Mouse (Mus musculus) common myeloid progenitor, adult 5-6 weeks (primary cell): Measurements from ENCODE around the gene Pbx1. TPM values are rescaled to one million over a fixed set of nuclear protein-coding genes. Genes with fewer than 3 reads are reported as not detected.

Source experiments
- ATAC-seq: replicated peaks from 2 replicates; pipeline ENCODE4 v1.8.0; 2016; ENCODE audit warnings: low read depth, mild to moderate bottlenecking, moderate TSS enrichment, inconsistent platforms; ENCODE audit not compliant: poor library complexity, severe bottlenecking
- total RNA-seq: library from RNA; stranded (forward); fragments of 200-1000, 187-1606 nt; gene quantifications from 2 replicates; pipeline ENCODE4 v1.2.3, GENCODE M21; 2017

The Pbx1 gene
- total RNA-seq, 1 experiment from 2014 or later, result 45.1 TPM

DNA sequence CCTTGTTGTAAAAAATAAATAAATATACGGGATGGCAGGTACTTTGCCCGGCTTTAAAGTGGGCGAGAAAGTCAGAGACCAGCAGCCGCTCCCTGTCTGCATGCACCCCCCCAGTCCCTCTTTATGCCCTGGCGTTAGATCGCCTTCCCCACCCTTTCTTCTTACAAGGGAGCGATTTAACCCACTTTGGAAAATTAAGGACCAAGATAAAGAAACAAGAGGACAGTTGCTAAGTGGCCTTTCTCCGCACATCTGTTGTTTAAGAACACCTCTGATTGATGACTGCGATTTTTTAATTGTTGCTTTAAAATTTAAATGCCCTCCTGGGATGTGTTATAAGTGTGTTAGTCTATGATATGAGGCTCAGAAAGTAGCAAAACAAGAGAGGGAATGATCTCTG is 5.2 kb downstream of the Pbx1 start:
- no peak for ATAC-seq

DNA sequence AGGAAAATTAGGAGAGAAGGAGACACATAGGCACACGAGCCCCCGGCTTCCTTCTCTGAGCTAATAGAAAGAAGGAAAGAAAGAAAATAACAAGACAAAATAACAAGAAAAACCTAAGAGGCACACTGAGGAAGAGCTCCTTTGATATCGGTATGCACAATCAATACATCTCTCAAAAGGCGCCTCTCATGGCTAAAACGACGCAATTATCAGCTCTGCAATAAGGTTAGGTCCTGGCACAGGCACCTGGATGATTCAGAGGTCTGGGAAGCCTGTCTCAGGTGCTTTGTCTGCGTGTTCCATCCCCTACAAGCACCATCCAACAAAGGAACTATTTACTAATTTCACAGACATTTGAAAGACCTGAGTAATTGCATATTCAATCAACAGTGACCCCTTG is 5.8 kb downstream of the Pbx1 start:
- ATAC-seq, result no peak

DNA sequence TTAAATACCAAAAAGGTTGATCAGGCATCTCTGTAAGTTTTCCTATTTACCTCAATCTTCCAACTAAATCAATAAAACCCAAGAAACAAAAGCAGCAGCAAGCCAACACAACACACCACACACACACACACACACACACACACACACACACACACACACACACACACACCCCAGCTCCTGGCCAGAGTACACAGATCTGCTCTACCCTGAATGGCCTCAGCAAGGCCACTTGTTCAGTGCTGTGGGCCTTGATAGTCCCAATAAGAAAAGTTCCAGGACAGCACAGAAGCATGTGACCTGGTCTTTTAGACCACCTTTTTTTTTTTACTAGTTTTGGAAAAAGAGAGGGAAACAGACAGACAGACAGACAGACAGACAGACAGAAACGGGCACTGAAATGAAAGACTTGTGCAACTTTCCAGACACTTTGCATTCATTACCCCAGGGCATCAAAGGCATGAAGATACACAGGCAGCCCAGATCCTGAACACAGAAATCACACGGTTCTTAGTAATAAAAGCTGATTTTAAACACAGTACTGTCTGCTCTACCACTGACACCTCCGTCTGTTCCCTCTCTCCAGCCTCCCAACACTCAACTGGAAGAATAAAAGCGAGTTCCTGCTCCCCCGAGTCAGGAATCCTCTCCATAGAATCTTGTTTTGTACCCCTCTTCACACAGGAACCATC is 6.9 kb downstream of the Pbx1 start:
- ATAC-seq, result no peak

DNA sequence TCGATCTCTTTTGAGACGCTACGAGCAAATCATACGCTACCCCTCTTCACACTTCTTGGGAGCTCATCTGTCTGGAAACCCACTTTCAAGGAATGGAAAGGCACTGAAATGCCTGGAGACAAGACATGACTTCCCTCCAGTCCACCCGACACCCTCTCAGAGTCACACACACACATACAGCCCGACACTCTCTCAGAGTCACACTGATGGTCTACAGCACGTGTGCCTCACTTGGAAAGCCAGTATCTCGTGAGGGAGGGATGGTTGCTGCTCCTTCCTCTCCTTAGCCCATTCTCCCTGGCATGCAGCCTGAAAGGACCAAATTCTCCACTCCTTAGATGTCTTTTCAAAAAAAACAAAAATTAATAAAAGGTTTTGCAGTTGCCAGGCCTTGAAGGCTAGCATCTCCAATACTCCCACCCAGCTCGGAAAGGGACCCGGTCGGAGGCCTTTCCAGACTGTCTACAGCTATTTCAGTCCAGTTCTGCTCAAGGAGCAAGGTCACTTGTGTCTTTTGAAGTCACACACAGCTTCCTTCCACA is 8.6 kb downstream of the Pbx1 start:
- ATAC-seq, result no peak

DNA sequence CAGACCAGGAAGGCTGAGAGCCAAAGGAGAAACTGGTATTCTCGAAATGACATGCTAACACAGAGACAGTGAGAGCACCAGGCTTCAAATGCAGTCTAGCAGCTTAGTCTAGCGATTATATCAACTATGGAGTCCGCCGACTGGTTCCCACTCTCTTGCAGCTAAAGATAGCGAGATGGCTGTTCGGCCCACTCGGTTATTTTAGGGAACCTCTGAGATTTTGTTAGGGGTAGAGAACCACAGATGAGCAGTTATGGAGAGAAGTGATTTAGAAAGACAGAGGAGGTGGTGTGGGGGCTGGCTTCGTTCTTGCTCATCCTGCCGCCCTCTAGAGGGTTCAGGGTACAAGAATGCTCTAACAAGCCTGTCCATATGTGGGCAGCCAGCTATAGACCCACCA is 13.2 kb downstream of the Pbx1 start:
- no peak for ATAC-seq

DNA sequence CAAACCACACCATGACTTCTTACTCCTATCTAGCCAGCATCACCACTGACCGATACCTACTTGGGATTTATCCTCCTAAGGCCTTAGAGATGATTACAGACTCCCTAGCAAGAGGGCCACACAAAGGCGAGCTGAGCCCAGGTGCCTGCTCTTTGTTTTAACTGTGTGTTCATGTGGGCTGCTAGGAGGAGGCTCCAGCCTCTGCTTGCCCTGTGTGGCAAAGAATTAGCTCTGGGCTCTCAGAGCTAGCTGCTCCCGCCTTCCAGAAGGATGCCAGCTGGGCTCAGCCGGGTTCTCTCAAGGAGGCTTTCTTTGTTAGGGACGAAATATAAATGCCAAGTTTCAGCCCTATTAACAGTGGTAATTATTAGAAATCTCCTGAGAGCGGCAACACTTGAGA is 14.4 kb downstream of the Pbx1 start:
- ATAC-seq, result no peak

DNA sequence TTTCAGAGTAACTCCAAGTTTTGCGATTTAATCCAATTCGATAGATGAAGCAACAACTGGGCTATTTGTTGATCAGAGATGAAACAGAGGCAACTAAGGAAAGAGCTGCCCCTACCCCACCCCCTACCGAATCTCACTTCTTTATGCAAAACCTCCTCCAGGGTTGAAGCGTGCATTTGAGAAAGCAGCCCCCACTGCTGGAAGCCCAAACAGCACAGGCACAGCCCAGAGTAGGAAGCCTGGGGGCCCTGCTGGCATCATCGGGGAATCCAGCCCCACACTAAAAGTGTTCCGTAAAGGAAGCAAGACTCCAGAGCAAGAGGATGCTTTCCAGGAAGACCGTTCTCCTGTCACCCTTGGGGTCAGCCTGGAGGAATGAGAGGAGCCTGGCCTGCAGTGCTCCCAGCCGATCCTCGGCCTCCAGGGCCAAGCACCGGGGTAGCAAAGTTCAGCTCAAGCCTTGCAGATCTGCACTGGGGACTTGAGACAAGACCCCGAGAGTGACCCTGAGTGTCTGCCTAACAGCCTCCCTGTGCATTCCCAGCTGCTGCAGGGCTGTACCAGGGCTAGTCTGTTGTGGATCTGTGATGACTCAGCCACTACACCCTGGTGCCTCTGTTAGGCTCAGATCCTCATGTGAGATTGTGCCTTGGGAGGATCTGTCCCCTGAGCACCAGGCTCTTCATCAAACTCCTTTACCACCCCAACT is 15.2 kb downstream of the Pbx1 start:
- ATAC-seq, result peak; percentile 76

DNA sequence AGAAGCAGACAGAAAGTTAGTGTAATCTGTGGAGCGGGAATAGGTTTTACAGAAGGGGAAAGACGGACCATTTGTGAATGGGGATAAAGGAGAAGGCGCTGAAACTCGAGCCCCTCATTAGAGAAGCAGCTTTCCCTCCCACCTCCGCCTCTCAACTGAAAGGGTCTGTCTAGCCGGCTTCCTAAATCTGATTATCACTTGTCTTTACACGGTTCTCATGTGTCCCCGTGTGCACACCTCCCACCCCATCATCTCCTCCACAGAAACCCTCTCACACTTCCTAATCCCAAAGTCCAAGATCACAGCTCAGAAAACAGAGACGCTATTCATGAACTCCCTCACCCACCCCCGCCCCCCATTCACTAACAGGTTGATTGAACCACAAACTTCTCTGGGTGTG is 21.5 kb downstream of the Pbx1 start:
- no peak for ATAC-seq

DNA sequence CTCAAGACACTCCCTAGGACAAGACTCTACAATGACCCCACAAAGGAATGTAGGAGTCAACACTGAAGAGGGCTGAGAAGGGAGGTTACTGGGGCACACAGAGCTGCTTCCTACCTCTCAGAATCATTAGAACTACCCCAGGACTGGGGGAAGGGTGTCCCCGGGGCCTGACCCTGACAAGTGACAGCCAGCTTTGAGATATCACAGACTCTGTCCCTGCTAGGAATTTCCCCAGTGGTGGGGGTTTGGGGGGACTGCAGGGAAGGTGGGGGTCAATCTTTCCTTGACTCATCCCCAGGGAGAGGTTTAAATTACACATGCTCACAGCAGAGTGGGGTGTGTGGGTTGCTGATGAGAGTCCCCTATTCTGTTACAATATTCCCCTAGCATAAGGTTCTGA is 22.0 kb downstream of the Pbx1 start:
- ATAC-seq, result no peak

DNA sequence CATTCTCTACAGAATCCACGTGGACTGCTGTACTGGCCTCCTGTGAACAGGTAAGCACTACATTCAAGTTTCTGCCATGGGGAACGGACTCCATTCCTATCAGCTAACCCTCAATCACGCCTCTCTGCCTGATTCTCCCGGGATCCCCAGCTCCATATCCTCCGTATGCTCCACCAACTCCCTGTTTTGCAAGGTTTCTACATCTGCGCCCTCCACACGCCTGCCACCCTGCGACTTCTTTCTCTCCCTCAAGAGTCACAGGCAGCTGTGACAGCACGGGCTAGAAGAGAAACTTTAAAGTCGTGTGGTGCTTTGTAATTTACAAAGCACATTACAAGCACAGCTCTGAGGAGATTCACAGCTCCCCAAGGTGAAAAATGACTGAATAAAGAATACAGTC is 23.3 kb downstream of the Pbx1 start:
- no peak for ATAC-seq

DNA sequence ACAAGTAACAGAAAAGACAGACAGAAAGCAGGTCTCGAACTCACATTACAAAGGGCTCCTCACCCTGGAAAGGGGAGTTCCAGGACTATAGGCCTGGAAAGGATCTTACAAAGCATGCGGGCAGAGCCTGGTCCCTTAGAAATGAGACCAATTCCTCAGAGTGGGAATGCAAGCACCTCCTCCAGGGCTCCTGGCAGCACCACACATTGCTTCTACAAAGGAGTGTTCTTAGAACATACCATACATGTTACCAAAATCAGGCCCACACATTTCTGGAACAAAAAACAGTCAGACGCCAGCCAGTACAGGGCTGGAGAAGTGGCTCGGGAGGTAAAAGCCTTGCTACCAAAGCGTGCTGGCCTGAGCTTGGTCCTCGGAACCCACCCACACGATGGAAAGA is 24.1 kb downstream of the Pbx1 start:
- ATAC-seq, result no peak

DNA sequence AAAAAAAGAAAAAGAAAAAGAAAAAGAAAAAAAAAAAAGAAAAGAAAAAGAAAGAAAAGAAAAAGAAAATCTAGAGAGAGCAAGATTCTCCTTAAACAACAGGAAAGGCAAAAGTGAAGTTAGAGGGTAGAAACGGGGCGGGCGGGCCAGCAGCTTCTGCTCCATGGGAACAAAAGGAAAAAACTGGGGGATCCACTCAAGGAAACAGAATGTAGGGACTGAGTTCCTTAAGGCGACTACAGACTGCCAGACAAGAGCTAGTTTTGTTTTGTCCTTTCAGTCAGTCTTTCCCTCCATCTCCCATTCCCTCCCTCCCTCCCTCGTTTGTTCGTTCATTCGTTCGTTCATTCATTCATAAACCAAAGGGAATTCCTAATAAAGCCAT is 25.8 kb downstream of the Pbx1 start:
- ATAC-seq, result no peak

DNA sequence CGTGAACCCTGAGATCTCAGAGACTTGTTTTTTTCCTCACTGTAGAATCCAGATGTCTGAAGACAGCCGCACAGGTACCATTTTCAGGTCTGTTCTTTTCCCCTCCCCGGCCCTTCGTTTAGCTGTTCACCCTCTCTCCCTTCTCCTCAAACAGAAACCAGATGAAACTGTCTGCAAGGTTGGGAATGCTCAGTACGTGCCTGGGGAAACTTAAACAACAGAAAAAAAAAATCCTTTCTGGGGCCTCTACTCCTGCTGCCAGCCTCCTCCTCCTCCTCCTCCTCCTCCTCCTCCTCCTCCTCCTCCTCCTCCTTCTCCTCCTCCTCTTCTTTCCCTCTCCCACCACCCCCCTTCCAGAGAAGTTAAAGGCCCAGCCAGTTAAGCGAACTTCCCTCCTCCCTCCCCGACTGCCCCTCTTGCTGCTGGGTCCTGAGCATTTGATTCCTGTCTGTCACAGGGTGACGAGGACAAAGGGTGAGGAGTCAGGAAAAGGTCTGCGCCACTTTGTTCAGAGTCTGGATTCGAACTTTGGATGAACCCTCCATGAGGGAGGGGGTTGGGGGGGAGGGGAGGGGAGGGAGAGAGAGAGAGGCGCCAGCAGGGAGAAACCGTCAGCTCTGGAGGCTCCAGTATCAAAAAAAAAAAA is 26.3 kb downstream of the Pbx1 start:
- ATAC-seq, result no peak

DNA sequence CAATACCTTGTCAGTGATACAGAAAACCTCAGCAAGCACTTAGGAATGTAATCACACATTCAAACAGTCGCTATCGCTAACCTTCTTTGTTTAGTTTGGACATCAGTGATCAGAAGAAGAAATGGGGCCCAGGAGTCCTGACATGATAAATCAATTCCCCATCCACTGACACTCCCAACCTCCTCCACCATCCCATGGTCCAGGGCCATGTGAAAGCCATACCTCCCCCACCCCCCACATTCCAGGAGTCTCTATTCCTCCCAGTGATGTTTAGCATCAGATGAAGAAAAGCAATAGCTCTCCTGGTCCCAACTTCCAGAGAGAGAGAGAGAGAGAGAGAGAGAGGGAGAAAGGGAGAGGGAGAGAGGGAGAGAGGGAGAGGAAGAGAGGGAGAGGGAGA is 28.5 kb downstream of the Pbx1 start:
- no peak for ATAC-seq

DNA sequence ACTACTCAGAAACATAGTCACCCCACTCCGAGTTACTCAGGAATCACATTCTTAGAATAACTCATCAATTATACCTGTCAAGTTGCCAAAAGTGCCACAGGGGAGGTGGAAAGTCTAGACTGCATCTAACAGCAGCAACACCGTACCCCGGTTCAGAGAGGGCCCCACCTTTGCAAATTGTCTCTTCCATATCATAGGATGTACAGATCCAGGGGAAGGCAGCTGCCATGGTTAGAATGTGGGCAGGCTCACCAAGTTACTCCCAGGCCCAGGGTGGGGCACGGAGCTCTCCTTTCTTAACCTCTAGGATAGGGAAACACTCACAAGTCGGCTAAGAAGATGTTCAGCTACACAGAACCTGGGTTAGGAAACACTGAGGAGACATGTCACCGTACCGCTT is 29.4 kb downstream of the Pbx1 start:
- ATAC-seq, result no peak

DNA sequence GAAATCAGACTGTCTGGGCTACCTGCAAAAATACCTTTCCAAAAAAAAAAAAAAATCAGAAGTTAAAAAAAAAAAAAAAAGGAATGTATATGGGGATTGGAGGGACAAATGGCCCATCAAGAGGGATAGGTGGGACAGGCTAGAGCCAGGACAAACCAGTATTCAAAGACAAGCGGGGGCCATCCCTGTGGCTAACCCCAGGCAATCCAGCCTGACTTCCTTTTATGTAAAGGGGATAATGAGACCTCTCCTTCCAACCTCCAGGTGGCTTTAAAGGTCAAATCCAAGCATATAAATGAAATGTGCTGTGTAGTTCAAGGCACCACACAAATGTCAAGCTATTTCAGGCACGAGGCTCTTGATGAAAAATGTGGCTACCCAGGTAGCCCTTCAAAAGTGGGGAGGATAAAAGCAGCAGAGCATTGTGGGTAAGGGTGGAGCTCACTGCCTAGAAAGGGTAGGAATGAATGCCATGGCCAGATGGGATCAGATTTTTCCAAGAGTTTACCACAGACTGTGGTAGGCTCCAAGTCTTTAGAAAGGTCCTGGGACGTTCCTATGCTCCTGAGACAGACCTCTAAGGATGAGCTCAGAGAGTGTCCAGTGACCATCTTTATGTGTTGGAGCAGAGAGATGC is 36.4 kb downstream of the Pbx1 start:
- ATAC-seq, result no peak

DNA sequence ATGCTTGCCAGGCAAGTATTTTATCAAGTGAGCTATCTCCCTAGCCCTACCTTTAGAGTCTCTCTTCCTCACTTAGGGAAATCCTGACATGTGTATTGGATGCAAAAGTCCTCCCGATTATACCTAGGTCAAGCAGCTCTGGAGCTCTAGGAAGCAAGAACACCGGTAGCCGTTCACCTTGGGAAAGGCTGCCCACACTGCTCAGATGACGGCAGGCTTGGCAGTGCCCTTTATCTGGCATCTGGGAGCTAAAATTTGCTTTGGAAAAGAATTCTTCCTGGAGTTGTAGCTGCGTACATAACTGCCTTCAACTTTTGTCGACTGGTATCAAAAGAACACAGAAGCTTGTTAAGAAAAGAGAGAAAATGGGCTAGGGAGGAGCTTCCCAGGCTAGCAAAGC is 37.5 kb downstream of the Pbx1 start:
- no peak for ATAC-seq

DNA sequence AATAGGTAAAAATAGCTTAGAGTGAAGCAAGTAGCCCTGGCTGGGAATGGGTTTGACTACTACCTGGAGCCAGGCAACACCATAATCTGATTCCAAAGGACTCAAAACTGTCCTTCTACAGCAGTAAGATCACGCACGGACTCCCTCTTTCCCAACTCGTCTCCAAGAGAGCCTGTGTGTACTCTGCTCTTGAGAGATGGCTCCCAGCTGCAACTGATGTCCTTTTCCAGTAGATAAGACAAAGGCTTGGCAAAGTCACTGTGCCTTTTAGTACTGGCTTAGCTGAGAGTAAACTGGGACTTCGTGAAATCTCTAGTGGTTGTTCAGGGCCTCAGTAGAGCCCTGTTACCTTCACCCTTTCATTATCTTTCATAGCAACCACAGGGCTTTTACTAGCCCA is 38.6 kb downstream of the Pbx1 start:
- ATAC-seq, result no peak

DNA sequence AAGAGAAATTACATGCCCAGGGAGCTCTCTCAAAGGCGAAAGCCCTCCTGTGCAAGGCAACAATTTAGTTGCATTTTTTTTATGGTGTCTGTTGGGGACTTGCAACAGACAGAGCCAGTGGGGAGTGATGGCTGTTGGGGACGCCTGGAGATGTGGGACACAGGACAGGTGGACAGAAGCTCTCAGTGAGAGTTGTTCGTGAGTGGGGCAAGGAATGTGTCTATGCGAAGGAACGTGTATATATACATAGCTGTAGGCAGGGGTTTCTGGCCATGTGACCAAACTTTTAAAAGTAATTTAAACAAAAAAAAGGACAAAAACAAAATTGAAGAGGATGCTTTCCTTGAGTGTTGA is 39.6 kb downstream of the Pbx1 start:
- ATAC-seq, result no peak

DNA sequence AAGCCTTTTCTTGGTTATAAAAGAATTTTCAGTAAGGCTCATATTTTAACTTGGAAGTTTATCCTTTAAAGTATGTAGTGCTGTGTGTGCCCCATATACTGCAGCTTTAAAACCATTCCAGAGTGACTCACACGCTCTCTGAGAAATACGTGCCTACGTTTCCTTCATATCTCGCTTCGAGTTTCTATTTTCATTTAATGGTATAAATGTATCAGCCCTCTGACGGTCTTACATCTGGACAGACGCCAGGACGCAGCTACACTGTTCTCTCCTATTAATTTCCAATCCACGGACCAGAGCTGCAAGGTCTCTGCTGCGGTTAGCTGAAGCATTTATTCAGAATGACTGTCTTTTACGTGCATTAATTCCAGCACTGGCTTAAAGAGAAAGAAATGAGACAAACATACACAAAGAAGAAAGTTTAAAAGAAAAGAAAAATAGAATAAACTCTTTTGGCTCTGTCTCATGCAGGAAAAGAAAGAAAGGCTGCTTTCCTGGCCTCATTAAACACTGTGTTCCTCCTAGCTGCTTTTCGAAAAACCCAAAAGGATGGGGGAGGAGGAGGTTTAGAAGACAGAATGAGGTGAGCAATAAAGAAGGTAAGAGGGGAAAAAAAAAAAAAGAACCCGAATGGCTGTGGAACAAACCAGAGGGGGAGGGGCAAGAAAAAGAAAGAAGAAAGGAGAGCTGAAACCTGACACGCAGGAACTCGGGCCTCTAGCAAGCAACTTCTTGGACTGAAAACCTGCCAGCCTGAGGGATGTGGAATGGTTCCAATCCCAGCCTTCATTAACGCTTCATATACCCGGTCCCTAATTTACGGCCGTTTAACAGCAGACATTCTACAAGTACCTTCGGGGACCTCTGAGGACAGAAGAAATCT is 40.2 kb downstream of the Pbx1 start:
- peak; percentile 8; the same call in 1 of the 2 replicates for ATAC-seq
